In the genomic region with DNA sequence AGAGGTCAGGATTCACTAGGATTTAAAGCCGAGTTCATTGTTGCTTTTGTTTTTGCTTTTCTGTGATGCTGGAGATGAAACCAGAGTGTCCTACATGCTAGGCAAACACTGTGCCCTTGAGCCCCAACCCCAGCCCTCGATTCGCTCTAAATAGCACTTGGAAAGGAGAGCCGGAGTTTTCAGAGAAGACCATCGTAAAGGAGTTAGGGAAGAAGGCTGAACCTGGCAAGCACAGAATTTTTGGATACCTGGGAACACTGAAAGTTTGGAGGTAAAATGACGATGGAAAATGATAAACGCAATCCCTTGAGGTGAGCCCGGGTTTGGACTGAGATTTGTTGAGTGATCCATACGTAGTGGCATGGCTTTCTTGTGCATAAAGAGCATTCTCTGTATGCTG, we compare ENCODE assay signal across 9 mouse cellular contexts. TPM values are rescaled to one million over a fixed set of nuclear protein-coding genes. Genes with fewer than 3 reads are reported as not detected.
DNase-seq lines count a peak whose midpoint lies in the region; ATAC-seq and TF ChIP-seq lines count a peak whose summit lies in the region.
"Had no signal": no experiment of that assay in that cellular context is flagged by ENCODE, and none has a peak within 500 bp of the region (broad histone marks: within the 10 kb centered on the region; RNA-seq: fewer than 3 reads in every experiment).

No protein-coding gene starts in this region.

- H3K4me2 ChIP-seq in liver, embryonic 14.5 days (ENCODE audit: low read depth): peak overlapping the region; percentile 40

- peaks cover 59% of the 10 kb centered on the region for H3K27me3 ChIP-seq in megakaryocyte, embryonic 14.5 days (replicated peaks)
- peaks cover 19% of the 10 kb centered on the region for H3K27me3 ChIP-seq in liver, embryonic 14.5 days (ENCODE audit: control insufficient read depth, insufficient read depth, low read length)

- no peak overlapping the region for H3K27ac ChIP-seq in liver, embryonic 14.5 days

- TF ChIP-seq EP300 in liver, embryonic 14.5 days (IDR thresholded peaks at IDR 0.05; ENCODE audit: low read depth): no peak

- no peak for TF ChIP-seq CTCF in liver, embryonic 14.5 days (IDR thresholded peaks at IDR 0.05; ENCODE audit: low read depth)

- DNase-seq in embryo, embryonic 11 days: peak; percentile 12
- no peak for DNase-seq in embryo, embryonic 10 days (ENCODE audit: low spot score)
- no peak for DNase-seq in liver, embryonic 14.5 days (ENCODE audit: low read depth in 3 of 3, low spot score in 3 of 3)
- DNase-seq in urinary bladder, adult 2 months (ENCODE audit: low spot score): no peak
- no peak for DNase-seq in kidney, postnatal 14 days

- ATAC-seq in megakaryocyte, adult 5-6 weeks (ENCODE audit: poor library complexity, severe bottlenecking): no peak
- no peak for ATAC-seq in liver, embryonic 14.5 days (ENCODE audit: insufficient read depth)
- no peak for ATAC-seq in granulocyte monocyte progenitor cell, adult 5-6 weeks (replicated peaks; ENCODE audit: poor library complexity, severe bottlenecking)

- 34% methylated on average over 9 of the region's 9 CpGs for WGBS in liver, embryonic 14.5 days (ENCODE audit: insufficient replicate concordance)

- peaks cover 36% of the 10 kb centered on the region for H3K4me1 ChIP-seq in megakaryocyte, embryonic 14.5 days
- H3K4me1 ChIP-seq in liver, embryonic 14.5 days (replicated peaks; ENCODE audit: control insufficient read depth in 2 of 2, insufficient read depth in 2 of 2, low read length in 1 of 2): peaks cover 0 to 9% of the 10 kb centered on the region in 2 experiments; a peak in 1 of 4 replicates

- peak overlapping the region; percentile 90 for H3K4me3 ChIP-seq in megakaryocyte, embryonic 14.5 days (replicated peaks)
- H3K4me3 ChIP-seq in liver, embryonic 14.5 days (ENCODE audit: insufficient read depth in 1 of 2, low read depth in 2 of 2, low read length in 2 of 2): no peak overlapping the region
- H3K4me3 ChIP-seq: erythroblast, embryonic 14.5 days had no signal

- H3K9ac ChIP-seq in liver, embryonic 14.5 days (replicated peaks): no peak overlapping the region

- H3K9me3 ChIP-seq in megakaryocyte, embryonic 14.5 days: no peaks in the 10 kb centered on the region
- no peaks in the 10 kb centered on the region for H3K9me3 ChIP-seq in liver, embryonic 14.5 days (ENCODE audit: control insufficient read depth, low read length)

- peaks cover 8% of the 10 kb centered on the region for H3K36me3 ChIP-seq in megakaryocyte, embryonic 14.5 days (replicated peaks; ENCODE audit: low read length)
- no peaks in the 10 kb centered on the region for H3K36me3 ChIP-seq in liver, embryonic 14.5 days (replicated peaks; ENCODE audit: control insufficient read depth, insufficient read depth, low read depth)

RNA-seq across cellular contexts. Expression of gene Sema4g, which starts 0.6 kb away (rescaled TPM):
- polyA plus RNA-seq in megakaryocyte, embryonic 14.5 days (2012; ENCODE audit: insufficient read depth, low replicate concordance): 0.53 TPM in 1 of 2 replicates, not detected in the other
- not detected in 2 replicates for total RNA-seq in megakaryocyte, adult 5-6 weeks (2015)
- not detected in 2 replicates for total RNA-seq in megakaryocyte, adult 5-6 weeks (2017)
- 24.9 and 32.5 TPM in 2 replicates for polyA plus RNA-seq in liver, embryonic 14.5 days (2012; rRNA removed)
- 2.6 and 3.3 TPM in 2 replicates for polyA plus RNA-seq in liver, embryonic 14.5 days (2014; fragmentation: Nextera tagmentation; extraction: Ambion mirVana)
- 0.43 TPM in 1 of 2 replicates, not detected in the other for total RNA-seq in granulocyte monocyte progenitor cell, adult 5-6 weeks (2014; fragmentation: Nextera tagmentation)
- not detected in 2 replicates for total RNA-seq in granulocyte monocyte progenitor cell, adult 5-6 weeks (2017)
- 61.6 and 68.4 TPM in 2 replicates for polyA plus RNA-seq in urinary bladder, adult 2 months (2012; rRNA removed)

RNA-seq across cellular contexts. Expression of gene Twnk, which starts 17.1 kb away (rescaled TPM):
- 2.0 and 7.3 TPM in 2 replicates for polyA plus RNA-seq in megakaryocyte, embryonic 14.5 days (2012; ENCODE audit: insufficient read depth, low replicate concordance)
- 6.2 and 6.3 TPM in 2 replicates for total RNA-seq in megakaryocyte, adult 5-6 weeks (2015)
- 6.5 and 6.8 TPM in 2 replicates for total RNA-seq in megakaryocyte, adult 5-6 weeks (2017)
- polyA plus RNA-seq in liver, embryonic 14.5 days (2012; rRNA removed): 6.0 and 8.0 TPM in 2 replicates
- polyA plus RNA-seq in liver, embryonic 14.5 days (2014; fragmentation: Nextera tagmentation; extraction: Ambion mirVana): 4.3 TPM in 2 replicates
- total RNA-seq in granulocyte monocyte progenitor cell, adult 5-6 weeks (2014; fragmentation: Nextera tagmentation): 27.9 and 30.2 TPM in 2 replicates
- total RNA-seq in granulocyte monocyte progenitor cell, adult 5-6 weeks (2017): 20.1 and 23.0 TPM in 2 replicates
- 11.1 and 13.9 TPM in 2 replicates for polyA plus RNA-seq in urinary bladder, adult 2 months (2012; rRNA removed)

RNA-seq across cellular contexts. Expression of gene Mrpl43, which starts 17.9 kb away (rescaled TPM):
- 76.4 and 192 TPM in 2 replicates for polyA plus RNA-seq in megakaryocyte, embryonic 14.5 days (2012; ENCODE audit: insufficient read depth, low replicate concordance)
- total RNA-seq in megakaryocyte, adult 5-6 weeks (2015): 35.9 and 47.9 TPM in 2 replicates
- 25.3 and 29.3 TPM in 2 replicates for total RNA-seq in megakaryocyte, adult 5-6 weeks (2017)
- 28.9 and 30.5 TPM in 2 replicates for polyA plus RNA-seq in liver, embryonic 14.5 days (2012; rRNA removed)
- 19.6 and 20.5 TPM in 2 replicates for polyA plus RNA-seq in liver, embryonic 14.5 days (2014; fragmentation: Nextera tagmentation; extraction: Ambion mirVana)
- 41.8 and 53.7 TPM in 2 replicates for total RNA-seq in granulocyte monocyte progenitor cell, adult 5-6 weeks (2014; fragmentation: Nextera tagmentation)
- 35.5 and 37.9 TPM in 2 replicates for total RNA-seq in granulocyte monocyte progenitor cell, adult 5-6 weeks (2017)
- 54.6 and 64.0 TPM in 2 replicates for polyA plus RNA-seq in urinary bladder, adult 2 months (2012; rRNA removed)

RNA-seq across cellular contexts. Expression of gene Lzts2, which starts 25.9 kb away (rescaled TPM):
- 59.9 and 91.6 TPM in 2 replicates for polyA plus RNA-seq in megakaryocyte, embryonic 14.5 days (2012; ENCODE audit: insufficient read depth, low replicate concordance)
- total RNA-seq in megakaryocyte, adult 5-6 weeks (2015): 0.32 and 0.36 TPM in 2 replicates
- 0.37 and 0.51 TPM in 2 replicates for total RNA-seq in megakaryocyte, adult 5-6 weeks (2017)
- polyA plus RNA-seq in liver, embryonic 14.5 days (2012; rRNA removed): 4.8 and 6.2 TPM in 2 replicates
- polyA plus RNA-seq in liver, embryonic 14.5 days (2014; fragmentation: Nextera tagmentation; extraction: Ambion mirVana): 3.7 and 6.0 TPM in 2 replicates
- total RNA-seq in granulocyte monocyte progenitor cell, adult 5-6 weeks (2014; fragmentation: Nextera tagmentation): 4.9 and 7.9 TPM in 2 replicates
- 6.9 and 9.9 TPM in 2 replicates for total RNA-seq in granulocyte monocyte progenitor cell, adult 5-6 weeks (2017)
- 54.3 and 71.9 TPM in 2 replicates for polyA plus RNA-seq in urinary bladder, adult 2 months (2012; rRNA removed)

RNA-seq across cellular contexts. Expression of gene Pdzd7, which starts 57.2 kb away (rescaled TPM):
- polyA plus RNA-seq in megakaryocyte, embryonic 14.5 days (2012; ENCODE audit: insufficient read depth, low replicate concordance): 0.02 TPM in 1 of 2 replicates, not detected in the other
- total RNA-seq in megakaryocyte, adult 5-6 weeks (2015): not detected in 2 replicates
- not detected in 2 replicates for total RNA-seq in megakaryocyte, adult 5-6 weeks (2017)
- polyA plus RNA-seq in liver, embryonic 14.5 days (2012; rRNA removed): 0.02 and 0.03 TPM in 2 replicates
- not detected in 2 replicates for polyA plus RNA-seq in liver, embryonic 14.5 days (2014; fragmentation: Nextera tagmentation; extraction: Ambion mirVana)
- 0.24 TPM in 1 of 2 replicates, not detected in the other for total RNA-seq in granulocyte monocyte progenitor cell, adult 5-6 weeks (2014; fragmentation: Nextera tagmentation)
- not detected in 2 replicates for total RNA-seq in granulocyte monocyte progenitor cell, adult 5-6 weeks (2017)
- polyA plus RNA-seq in urinary bladder, adult 2 months (2012; rRNA removed): 0.99 and 1.1 TPM in 2 replicates
- polyA plus RNA-seq: erythroblast, embryonic 14.5 days had no signal
